Mouse (Mus musculus): ENCODE data around the gene Bcas3. TPM values are rescaled to one million over a fixed set of nuclear protein-coding genes. Genes with fewer than 3 reads are reported as not detected.

Gene Bcas3
- polyA plus RNA-seq, 1 experiment from 2014 or later: 19.1 TPM

GRCm38 (mm10) chr11:85525979-85526775 lies 173.2 kb downstream of the Bcas3 start:
- no peak for ATAC-seq (ENCODE audit: low read depth)
- H3K4me2 ChIP-seq (ENCODE audit: low read depth, low read length): no peak overlapping the region
- H3K4me3 ChIP-seq (ENCODE audit: low read depth, low read length): no peak overlapping the region
- peaks cover 5% of the 10 kb centered on the region for H3K27me3 ChIP-seq (ENCODE audit: control insufficient read depth, insufficient read depth, low read depth, low read length)
- H3K27ac ChIP-seq (ENCODE audit: low read length): no peak overlapping the region
- 32% methylated on average over 11 of the region's 11 CpGs for WGBS (ENCODE audit: insufficient replicate concordance)
- no peak overlapping the region for H3K9ac ChIP-seq (ENCODE audit: low read depth, low read length)
- H3K36me3 ChIP-seq (ENCODE audit: control insufficient read depth, insufficient read depth): no peaks in the 10 kb centered on the region
- H3K9me3 ChIP-seq (replicated peaks; ENCODE audit: control insufficient read depth, low read length): no peaks in the 10 kb centered on the region
- H3K4me1 ChIP-seq (ENCODE audit: control insufficient read depth, low read depth, low read length): peaks cover 6% of the 10 kb centered on the region

- no peak overlapping the region for H3K4me3 ChIP-seq (ENCODE audit: low read depth, low read length)
- no peak overlapping the region for H3K27ac ChIP-seq (ENCODE audit: low read length)
- WGBS (ENCODE audit: insufficient replicate concordance): 74% methylated on average over 5 of the region's 5 CpGs
- no peak overlapping the region for H3K4me2 ChIP-seq (ENCODE audit: low read depth, low read length)
- no peak overlapping the region for H3K9ac ChIP-seq (ENCODE audit: low read depth, low read length)
- ATAC-seq (ENCODE audit: low read depth): no peak
- no peaks in the 10 kb centered on the region for H3K9me3 ChIP-seq (replicated peaks; ENCODE audit: control insufficient read depth, low read length)
- H3K36me3 ChIP-seq (ENCODE audit: control insufficient read depth, insufficient read depth): no peaks in the 10 kb centered on the region
- peaks cover 6% of the 10 kb centered on the region for H3K4me1 ChIP-seq (ENCODE audit: control insufficient read depth, low read depth, low read length)
- peaks cover 5% of the 10 kb centered on the region for H3K27me3 ChIP-seq (ENCODE audit: control insufficient read depth, insufficient read depth, low read depth, low read length)
Measured at GRCm38 (mm10) chr11:85527261-85527660, 174.3 kb downstream of the Bcas3 start.

GRCm38 (mm10) chr11:85529531-85530285 lies 176.7 kb downstream of the Bcas3 start:
- no peaks in the 10 kb centered on the region for H3K9me3 ChIP-seq (replicated peaks; ENCODE audit: control insufficient read depth, low read length)
- no peak overlapping the region for H3K4me2 ChIP-seq (ENCODE audit: low read depth, low read length)
- no peak overlapping the region for H3K27ac ChIP-seq (ENCODE audit: low read length)
- no peak overlapping the region for H3K4me3 ChIP-seq (ENCODE audit: low read depth, low read length)
- no peaks in the 10 kb centered on the region for H3K36me3 ChIP-seq (ENCODE audit: control insufficient read depth, insufficient read depth)
- peak; percentile 83 for ATAC-seq (ENCODE audit: low read depth)
- peaks cover 5% of the 10 kb centered on the region for H3K27me3 ChIP-seq (ENCODE audit: control insufficient read depth, insufficient read depth, low read depth, low read length)
- H3K4me1 ChIP-seq (ENCODE audit: control insufficient read depth, low read depth, low read length): peaks cover 6% of the 10 kb centered on the region
- no peak overlapping the region for H3K9ac ChIP-seq (ENCODE audit: low read depth, low read length)
- WGBS (ENCODE audit: insufficient replicate concordance): 28% methylated on average over 5 of the region's 5 CpGs

GRCm38 (mm10) chr11:85540989-85541388 lies 188.0 kb downstream of the Bcas3 start:
- H3K36me3 ChIP-seq (ENCODE audit: control insufficient read depth, insufficient read depth): no peaks in the 10 kb centered on the region
- H3K4me1 ChIP-seq (ENCODE audit: control insufficient read depth, low read depth, low read length): no peaks in the 10 kb centered on the region
- WGBS (ENCODE audit: insufficient replicate concordance): 75% methylated on average over 4 of the region's 4 CpGs
- no peak overlapping the region for H3K27ac ChIP-seq (ENCODE audit: low read length)
- no peak overlapping the region for H3K4me2 ChIP-seq (ENCODE audit: low read depth, low read length)
- H3K27me3 ChIP-seq (ENCODE audit: control insufficient read depth, insufficient read depth, low read depth, low read length): no peaks in the 10 kb centered on the region
- no peak for ATAC-seq (ENCODE audit: low read depth)
- H3K4me3 ChIP-seq (ENCODE audit: low read depth, low read length): no peak overlapping the region
- H3K9ac ChIP-seq (ENCODE audit: low read depth, low read length): no peak overlapping the region
- H3K9me3 ChIP-seq (replicated peaks; ENCODE audit: control insufficient read depth, low read length): no peaks in the 10 kb centered on the region

GRCm38 (mm10) chr11:85543311-85543710 lies 190.3 kb downstream of the Bcas3 start:
- Histone ChIP-seq H3K27me3 (ENCODE audit: control insufficient read depth, insufficient read depth, low read depth, low read length) (no peaks in the 10 kb centered on the region), H3K36me3 (ENCODE audit: control insufficient read depth, insufficient read depth) (no peaks in the 10 kb centered on the region), H3K27ac (ENCODE audit: low read length) (no peak overlapping the region), H3K4me3 (ENCODE audit: low read depth, low read length) (no peak overlapping the region), H3K9me3 (replicated peaks; ENCODE audit: control insufficient read depth, low read length) (no peaks in the 10 kb centered on the region), H3K4me1 (ENCODE audit: control insufficient read depth, low read depth, low read length) (no peaks in the 10 kb centered on the region), H3K9ac (ENCODE audit: low read depth, low read length) (no peak overlapping the region), H3K4me2 (ENCODE audit: low read depth, low read length) (no peak overlapping the region)
- 66% methylated on average over 4 of the region's 4 CpGs for WGBS (ENCODE audit: insufficient replicate concordance)
- no peak for ATAC-seq (ENCODE audit: low read depth)

- no peak overlapping the region for H3K27ac ChIP-seq (ENCODE audit: low read length)
- H3K36me3 ChIP-seq (ENCODE audit: control insufficient read depth, insufficient read depth): no peaks in the 10 kb centered on the region
- WGBS (ENCODE audit: insufficient replicate concordance): 17% methylated on average over 5 of the region's 5 CpGs
- H3K9ac ChIP-seq (ENCODE audit: low read depth, low read length): no peak overlapping the region
- no peaks in the 10 kb centered on the region for H3K9me3 ChIP-seq (replicated peaks; ENCODE audit: control insufficient read depth, low read length)
- no peak overlapping the region for H3K4me3 ChIP-seq (ENCODE audit: low read depth, low read length)
- H3K4me1 ChIP-seq (ENCODE audit: control insufficient read depth, low read depth, low read length): no peaks in the 10 kb centered on the region
- ATAC-seq (ENCODE audit: low read depth): no peak
- H3K27me3 ChIP-seq (ENCODE audit: control insufficient read depth, insufficient read depth, low read depth, low read length): no peaks in the 10 kb centered on the region
- no peak overlapping the region for H3K4me2 ChIP-seq (ENCODE audit: low read depth, low read length)
Measured at GRCm38 (mm10) chr11:85545602-85546001, 192.6 kb downstream of the Bcas3 start.

GRCm38 (mm10) chr11:85547966-85548365 lies 195.0 kb downstream of the Bcas3 start:
- no peak for ATAC-seq (ENCODE audit: low read depth)
- no peaks in the 10 kb centered on the region for H3K9me3 ChIP-seq (replicated peaks; ENCODE audit: control insufficient read depth, low read length)
- no peak overlapping the region for H3K27ac ChIP-seq (ENCODE audit: low read length)
- no peaks in the 10 kb centered on the region for H3K4me1 ChIP-seq (ENCODE audit: control insufficient read depth, low read depth, low read length)
- no peak overlapping the region for H3K9ac ChIP-seq (ENCODE audit: low read depth, low read length)
- H3K27me3 ChIP-seq (ENCODE audit: control insufficient read depth, insufficient read depth, low read depth, low read length): no peaks in the 10 kb centered on the region
- no peak overlapping the region for H3K4me3 ChIP-seq (ENCODE audit: low read depth, low read length)
- 51% methylated on average over 6 of the region's 6 CpGs for WGBS (ENCODE audit: insufficient replicate concordance)
- H3K4me2 ChIP-seq (ENCODE audit: low read depth, low read length): no peak overlapping the region
- no peaks in the 10 kb centered on the region for H3K36me3 ChIP-seq (ENCODE audit: control insufficient read depth, insufficient read depth)

GRCm38 (mm10) chr11:85549651-85550050 lies 196.7 kb downstream of the Bcas3 start:
- 72% methylated on average over 3 of the region's 3 CpGs for WGBS (ENCODE audit: insufficient replicate concordance)
- ATAC-seq (ENCODE audit: low read depth): no peak

GRCm38 (mm10) chr11:85555066-85555465 lies 202.1 kb downstream of the Bcas3 start:
- no peaks in the 10 kb centered on the region; the same call in 1 of the 2 replicates for H3K4me1 ChIP-seq (ENCODE audit: control insufficient read depth, low read depth, low read length)
- no peak for ATAC-seq (ENCODE audit: low read depth)
- no peak overlapping the region for H3K4me3 ChIP-seq (ENCODE audit: low read depth, low read length)
- H3K27ac ChIP-seq (ENCODE audit: low read length): no peak overlapping the region
- no peak overlapping the region for H3K4me2 ChIP-seq (ENCODE audit: low read depth, low read length)
- H3K27me3 ChIP-seq (ENCODE audit: control insufficient read depth, insufficient read depth, low read depth, low read length): no peaks in the 10 kb centered on the region
- H3K36me3 ChIP-seq (ENCODE audit: control insufficient read depth, insufficient read depth): no peaks in the 10 kb centered on the region
- WGBS (ENCODE audit: insufficient replicate concordance): 3% methylated on average over 1 of the region's 1 CpGs
- no peaks in the 10 kb centered on the region for H3K9me3 ChIP-seq (replicated peaks; ENCODE audit: control insufficient read depth, low read length)
- H3K9ac ChIP-seq (ENCODE audit: low read depth, low read length): no peak overlapping the region

More at GRCm38 (mm10) chr11:85549651-85550050, 196.7 kb downstream of the Bcas3 start:
- Histone ChIP-seq H3K4me1 (ENCODE audit: control insufficient read depth, low read depth, low read length) (no peaks in the 10 kb centered on the region), H3K27me3 (ENCODE audit: control insufficient read depth, insufficient read depth, low read depth, low read length) (no peaks in the 10 kb centered on the region), H3K27ac (ENCODE audit: low read length) (no peak overlapping the region), H3K9me3 (replicated peaks; ENCODE audit: control insufficient read depth, low read length) (no peaks in the 10 kb centered on the region), H3K4me3 (ENCODE audit: low read depth, low read length) (no peak overlapping the region), H3K36me3 (ENCODE audit: control insufficient read depth, insufficient read depth) (no peaks in the 10 kb centered on the region), H3K9ac (ENCODE audit: low read depth, low read length) (no peak overlapping the region), H3K4me2 (ENCODE audit: low read depth, low read length) (no peak overlapping the region)
